Mouse (Mus musculus): ENCODE results near the gene Stat5b.

DNA sequence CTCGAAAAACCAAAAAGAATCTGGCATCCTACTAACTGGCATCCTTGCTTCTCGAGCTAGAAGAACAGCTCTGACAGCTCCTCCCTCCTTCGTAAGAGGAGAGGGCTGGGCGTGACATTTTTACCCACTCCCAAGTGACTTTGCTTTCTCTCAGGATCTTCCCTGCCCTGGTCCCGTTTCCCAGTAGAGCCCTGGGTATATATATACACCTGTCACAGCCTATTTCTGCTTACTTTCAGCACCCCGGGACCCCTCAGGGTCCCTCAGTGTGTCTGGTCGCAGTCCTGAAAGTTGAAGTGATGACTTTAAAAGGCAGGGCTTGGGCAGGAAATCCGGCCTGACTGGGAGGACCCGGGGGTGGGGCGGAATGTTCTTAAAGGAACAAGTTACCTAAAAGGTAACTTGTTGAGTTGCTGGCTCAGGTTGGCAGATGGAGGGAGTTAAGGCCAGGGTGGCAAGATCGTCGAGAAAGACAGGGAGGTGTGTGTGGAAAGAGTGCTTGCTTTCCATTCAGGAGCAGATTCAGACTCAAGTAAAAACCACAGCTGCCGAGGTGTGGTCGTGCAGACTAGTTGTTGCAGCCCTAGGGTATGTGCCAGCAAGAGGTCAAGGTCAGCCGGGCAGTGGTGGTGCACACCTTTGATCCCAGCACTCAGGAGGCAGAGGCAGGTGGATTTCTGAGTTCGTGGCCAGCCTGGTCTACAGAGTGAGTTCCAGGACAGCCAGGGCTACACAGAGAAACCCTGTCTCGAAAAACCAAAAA, 79.7 kb downstream of the Stat5b start, which contains the start of gene Ghdc:
- TF ChIP-seq CTCF (IDR thresholded peaks at IDR 0.05; ENCODE audit: low read depth) = no peak
- TF ChIP-seq EP300 (optimal IDR thresholded peaks at IDR 0.05) = no peak
